Mouse (Mus musculus): ENCODE measurements at regions not wholly inside any gene's neighbourhood (a gene's known extent, or its start where the extent isn't known, plus 50 kb on each side); places are given as distances from the start of the nearest gene placed in this dataset.

GRCm38 (mm10) chr1:158054961-158055360 lies 301.2 kb downstream of the Brinp2 start:
- H3K27me3 ChIP-seq (ENCODE audit: control insufficient read depth, insufficient read depth, low read length), result no peaks in the 10 kb centered on the region
- H3K9ac ChIP-seq (ENCODE audit: low read depth, low read length), result no peak overlapping the region
- DNase-seq (ENCODE audit: extremely low read depth, low read depth, low spot score), result no peak
- H3K4me1 ChIP-seq (ENCODE audit: control insufficient read depth, insufficient read depth, low read length), result no peaks in the 10 kb centered on the region
- H3K4me3 ChIP-seq (ENCODE audit: insufficient read depth, low read depth, low read length), result no peak overlapping the region
- no peaks in the 10 kb centered on the region for H3K79me2 ChIP-seq (ENCODE audit: control insufficient read depth, insufficient read depth, low read length)
- no peaks in the 10 kb centered on the region for H3K36me3 ChIP-seq (ENCODE audit: control insufficient read depth, insufficient read depth, low read length)
- WGBS, result 77% methylated on average over 11 of the region's 11 CpGs
- no peak for TF ChIP-seq POLR2A (IDR thresholded peaks at IDR 0.05; ENCODE audit: extremely low read depth, insufficient read depth, low read length)
- TF ChIP-seq CTCF (IDR thresholded peaks at IDR 0.05; ENCODE audit: low read depth, low read length), result no peak
- no peak overlapping the region for H3K27ac ChIP-seq (replicated peaks; ENCODE audit: insufficient read depth, low read depth, low read length)

GRCm38 (mm10) chr1:158056994-158057630 lies 299.0 kb downstream of the Brinp2 start:
- no peak for TF ChIP-seq CTCF (IDR thresholded peaks at IDR 0.05; ENCODE audit: low read depth, low read length)
- Histone ChIP-seq H3K4me3 (ENCODE audit: insufficient read depth, low read depth, low read length) (no peak overlapping the region), H3K36me3 (ENCODE audit: control insufficient read depth, insufficient read depth, low read length) (no peaks in the 10 kb centered on the region), H3K27me3 (ENCODE audit: control insufficient read depth, insufficient read depth, low read length) (no peaks in the 10 kb centered on the region), H3K79me2 (ENCODE audit: control insufficient read depth, insufficient read depth, low read length) (no peaks in the 10 kb centered on the region), H3K9ac (ENCODE audit: low read depth, low read length) (no peak overlapping the region), H3K4me1 (ENCODE audit: control insufficient read depth, insufficient read depth, low read length) (no peaks in the 10 kb centered on the region), H3K27ac (replicated peaks; ENCODE audit: insufficient read depth, low read depth, low read length) (no peak overlapping the region)
- 64% methylated on average over 3 of the region's 3 CpGs for WGBS
- DNase-seq (ENCODE audit: extremely low read depth, low read depth, low spot score), result no peak

- no peak overlapping the region for H3K27ac ChIP-seq (replicated peaks; ENCODE audit: insufficient read depth, low read depth, low read length)
- no peaks in the 10 kb centered on the region for H3K36me3 ChIP-seq (ENCODE audit: control insufficient read depth, insufficient read depth, low read length)
- no peaks in the 10 kb centered on the region for H3K79me2 ChIP-seq (ENCODE audit: control insufficient read depth, insufficient read depth, low read length)
- TF ChIP-seq CTCF (IDR thresholded peaks at IDR 0.05; ENCODE audit: low read depth, low read length) (no peak), POLR2A (IDR thresholded peaks at IDR 0.05; ENCODE audit: extremely low read depth, insufficient read depth, low read length) (no peak)
- H3K4me3 ChIP-seq (ENCODE audit: insufficient read depth, low read depth, low read length), result no peak overlapping the region
- DNase-seq (ENCODE audit: extremely low read depth, low read depth, low spot score), result no peak
- no peak overlapping the region for H3K9ac ChIP-seq (ENCODE audit: low read depth, low read length)
- H3K4me1 ChIP-seq (ENCODE audit: control insufficient read depth, insufficient read depth, low read length), result no peaks in the 10 kb centered on the region
- H3K27me3 ChIP-seq (ENCODE audit: control insufficient read depth, insufficient read depth, low read length), result no peaks in the 10 kb centered on the region
Observed at GRCm38 (mm10) chr1:158057789-158058188, 298.3 kb downstream of the Brinp2 start.

- Histone ChIP-seq H3K36me3 (ENCODE audit: control insufficient read depth, insufficient read depth, low read length) (no peaks in the 10 kb centered on the region), H3K4me3 (ENCODE audit: insufficient read depth, low read depth, low read length) (no peak overlapping the region)
- 64% methylated on average over 6 of the region's 6 CpGs for WGBS
Observed at GRCm38 (mm10) chr1:158061995-158062394, 294.1 kb downstream of the Brinp2 start.

GRCm38 (mm10) chr1:158082181-158082580 lies 273.9 kb downstream of the Brinp2 start:
- Histone ChIP-seq H3K9ac (ENCODE audit: low read depth, low read length) (no peak overlapping the region), H3K4me1 (ENCODE audit: control insufficient read depth, insufficient read depth, low read length) (no peaks in the 10 kb centered on the region), H3K79me2 (ENCODE audit: control insufficient read depth, insufficient read depth, low read length) (no peaks in the 10 kb centered on the region), H3K27me3 (ENCODE audit: control insufficient read depth, insufficient read depth, low read length) (no peaks in the 10 kb centered on the region), H3K36me3 (ENCODE audit: control insufficient read depth, insufficient read depth, low read length) (no peaks in the 10 kb centered on the region), H3K27ac (replicated peaks; ENCODE audit: insufficient read depth, low read depth, low read length) (no peak overlapping the region), H3K4me3 (ENCODE audit: insufficient read depth, low read depth, low read length) (no peak overlapping the region)
- 59% methylated on average over 1 of the region's 1 CpGs for WGBS
- TF ChIP-seq POLR2A (IDR thresholded peaks at IDR 0.05; ENCODE audit: extremely low read depth, insufficient read depth, low read length) (no peak), CTCF (IDR thresholded peaks at IDR 0.05; ENCODE audit: low read depth, low read length) (no peak)
- no peak for DNase-seq (ENCODE audit: extremely low read depth, low read depth, low spot score)

More at GRCm38 (mm10) chr1:158061995-158062394, 294.1 kb downstream of the Brinp2 start:
- Histone ChIP-seq H3K27ac (replicated peaks; ENCODE audit: insufficient read depth, low read depth, low read length) (no peak overlapping the region), H3K9ac (ENCODE audit: low read depth, low read length) (no peak overlapping the region), H3K79me2 (ENCODE audit: control insufficient read depth, insufficient read depth, low read length) (no peaks in the 10 kb centered on the region), H3K27me3 (ENCODE audit: control insufficient read depth, insufficient read depth, low read length) (no peaks in the 10 kb centered on the region), H3K4me1 (ENCODE audit: control insufficient read depth, insufficient read depth, low read length) (no peaks in the 10 kb centered on the region)
- no peak for TF ChIP-seq CTCF (IDR thresholded peaks at IDR 0.05; ENCODE audit: low read depth, low read length)
- no peak for DNase-seq (ENCODE audit: extremely low read depth, low read depth, low spot score)

GRCm38 (mm10) chr1:158085856-158086255 lies 270.3 kb downstream of the Brinp2 start:
- H3K36me3 ChIP-seq (ENCODE audit: control insufficient read depth, insufficient read depth, low read length), result no peaks in the 10 kb centered on the region
- no peak for DNase-seq (ENCODE audit: extremely low read depth, low read depth, low spot score)
- WGBS, result 82% methylated on average over 3 of the region's 3 CpGs

More at GRCm38 (mm10) chr1:158085856-158086255, 270.3 kb downstream of the Brinp2 start:
- Histone ChIP-seq H3K27me3 (ENCODE audit: control insufficient read depth, insufficient read depth, low read length) (no peaks in the 10 kb centered on the region), H3K9ac (ENCODE audit: low read depth, low read length) (no peak overlapping the region), H3K79me2 (ENCODE audit: control insufficient read depth, insufficient read depth, low read length) (no peaks in the 10 kb centered on the region), H3K4me3 (ENCODE audit: insufficient read depth, low read depth, low read length) (no peak overlapping the region), H3K27ac (replicated peaks; ENCODE audit: insufficient read depth, low read depth, low read length) (no peak overlapping the region), H3K4me1 (ENCODE audit: control insufficient read depth, insufficient read depth, low read length) (no peaks in the 10 kb centered on the region)
- TF ChIP-seq CTCF (IDR thresholded peaks at IDR 0.05; ENCODE audit: low read depth, low read length), result no peak
- no peak for TF ChIP-seq POLR2A (IDR thresholded peaks at IDR 0.05; ENCODE audit: extremely low read depth, insufficient read depth, low read length)

Measured in liver, adult 2 months (tissue).